Mouse (Mus musculus) v-Abl transformed pro-B cells (cell line): ENCODE measurements at regions not wholly inside any gene's neighbourhood (a gene's known extent, or its start where the extent isn't known, plus 50 kb on each side); places are given as distances from the start of the nearest gene placed in this dataset.

Experiments
- in situ Hi-C, 2 experiments: fragments of 400-800 bp; cut with MboI; formaldehyde crosslinking; loops; one replicate each; pipeline ENCODE4 v1.15.1; 2025; ENCODE audit not compliant: unreplicated experiment in 2 of 2

- in situ Hi-C loops: no loop called here
Measured at GRCm38 (mm10) chr3:39360278-39360677, 473.5 kb downstream of the Fat4 start.

- in situ Hi-C loops: no loop called here
Measured at GRCm38 (mm10) chr3:39370926-39371325, 484.2 kb downstream of the Fat4 start.

- in situ Hi-C loops: no loop called here
Measured at GRCm38 (mm10) chr3:39372426-39372950, 485.7 kb downstream of the Fat4 start.

- in situ Hi-C loops: no loop called here
Measured at GRCm38 (mm10) chr3:39375465-39375864, 488.7 kb downstream of the Fat4 start.

GRCm38 (mm10) chr3:39388491-39388890, 501.8 kb downstream of the Fat4 start:
- in situ Hi-C loops: no loop called here

- in situ Hi-C loops: no loop called here
Measured at GRCm38 (mm10) chr3:39390442-39390841, 503.7 kb downstream of the Fat4 start.

GRCm38 (mm10) chr3:39392053-39392452, 505.3 kb downstream of the Fat4 start:
- in situ Hi-C loops: no loop called here

- in situ Hi-C loops: no loop called here
Measured at GRCm38 (mm10) chr3:39396672-39397071, 509.9 kb downstream of the Fat4 start.

GRCm38 (mm10) chr3:39397255-39397654, 510.5 kb downstream of the Fat4 start:
- in situ Hi-C loops: no loop called here

GRCm38 (mm10) chr3:39397677-39398076, 510.9 kb downstream of the Fat4 start:
- in situ Hi-C loops: no loop called here

- in situ Hi-C loops: no loop called here
Measured at GRCm38 (mm10) chr3:39424778-39425642, 538.3 kb downstream of the Fat4 start.

- in situ Hi-C loops: no loop called here
Measured at GRCm38 (mm10) chr3:39425643-39426016, 538.9 kb downstream of the Fat4 start.

GRCm38 (mm10) chr3:39443328-39443727, 556.6 kb downstream of the Fat4 start:
- in situ Hi-C loops: no loop called here

GRCm38 (mm10) chr3:39455650-39456049, 568.9 kb downstream of the Fat4 start:
- in situ Hi-C loops: no loop called here

GRCm38 (mm10) chr3:39460183-39460888, 573.6 kb downstream of the Fat4 start:
- in situ Hi-C loops: no loop called here

GRCm38 (mm10) chr3:39461561-39461960, 574.8 kb downstream of the Fat4 start:
- in situ Hi-C loops: no loop called here

GRCm38 (mm10) chr3:39465811-39466210, 579.1 kb downstream of the Fat4 start:
- in situ Hi-C loops: no loop called here

GRCm38 (mm10) chr3:39489392-39489791, 602.7 kb downstream of the Fat4 start:
- in situ Hi-C loops: no loop called here

- in situ Hi-C loops: no loop called here
Measured at GRCm38 (mm10) chr3:39494363-39494762, 607.6 kb downstream of the Fat4 start.

GRCm38 (mm10) chr3:39528087-39528486, 641.3 kb downstream of the Fat4 start:
- in situ Hi-C loops: no loop called here

GRCm38 (mm10) chr3:39537515-39537914, 650.8 kb downstream of the Fat4 start:
- in situ Hi-C loops: no loop called here
